Mouse (Mus musculus): ENCODE data around the gene Trip10. TPM values are rescaled to one million over a fixed set of nuclear protein-coding genes. Genes with fewer than 3 reads are reported as not detected.

The Trip10 gene
- polyA plus RNA-seq, 1 experiment, result 35.6 TPM

- TF ChIP-seq CTCF (conservative IDR thresholded peaks at IDR 0.05; ENCODE audit: insufficient read depth, insufficient read length, low read depth, low read length) (no peak), POLR2A (IDR thresholded peaks at IDR 0.05; ENCODE audit: low read depth, low read length) (no peak)
- WGBS, result 96% methylated on average over 3 of the region's 3 CpGs
- H3K4me1 ChIP-seq (ENCODE audit: control insufficient read depth, insufficient read depth, low read length), result no peaks in the 10 kb centered on the region
- H3K36me3 ChIP-seq (ENCODE audit: control insufficient read depth, insufficient read depth, low read length), result peaks cover 2% of the 10 kb centered on the region; the same call in 1 of the 2 replicates
- DNase-seq, result no peak
- no peak overlapping the region for H3K27ac ChIP-seq (ENCODE audit: insufficient read depth, low read depth, low read length)
- no peak overlapping the region for H3K4me3 ChIP-seq (ENCODE audit: insufficient read depth, low read depth, low read length)
- H3K27me3 ChIP-seq (replicated peaks; ENCODE audit: control insufficient read depth, insufficient read depth, low read length), result no peaks in the 10 kb centered on the region
Measured at GRCm38 (mm10) chr17:57258191-57258590, 8.9 kb downstream of the Trip10 start.

- WGBS, result 88% methylated on average over 8 of the region's 8 CpGs
- no peak overlapping the region for H3K4me3 ChIP-seq (ENCODE audit: insufficient read depth, low read depth, low read length)
- H3K36me3 ChIP-seq (ENCODE audit: control insufficient read depth, insufficient read depth, low read length), result peaks cover 2% of the 10 kb centered on the region; the same call in 1 of the 2 replicates
- no peak overlapping the region for H3K27ac ChIP-seq (ENCODE audit: insufficient read depth, low read depth, low read length)
- TF ChIP-seq CTCF (conservative IDR thresholded peaks at IDR 0.05; ENCODE audit: insufficient read depth, insufficient read length, low read depth, low read length), result no peak
- no peak for TF ChIP-seq POLR2A (IDR thresholded peaks at IDR 0.05; ENCODE audit: low read depth, low read length)
- no peaks in the 10 kb centered on the region for H3K27me3 ChIP-seq (replicated peaks; ENCODE audit: control insufficient read depth, insufficient read depth, low read length)
- no peaks in the 10 kb centered on the region for H3K4me1 ChIP-seq (ENCODE audit: control insufficient read depth, insufficient read depth, low read length)
- no peak for DNase-seq
Measured at GRCm38 (mm10) chr17:57259742-57260141, 10.5 kb downstream of the Trip10 start.

- Histone ChIP-seq H3K27me3 (replicated peaks; ENCODE audit: control insufficient read depth, insufficient read depth, low read length) (no peaks in the 10 kb centered on the region), H3K4me3 (ENCODE audit: insufficient read depth, low read depth, low read length) (no peak overlapping the region), H3K27ac (ENCODE audit: insufficient read depth, low read depth, low read length) (no peak overlapping the region), H3K4me1 (ENCODE audit: control insufficient read depth, insufficient read depth, low read length) (no peaks in the 10 kb centered on the region), H3K36me3 (ENCODE audit: control insufficient read depth, insufficient read depth, low read length) (peaks cover 2% of the 10 kb centered on the region; the same call in 1 of the 2 replicates)
- TF ChIP-seq POLR2A (IDR thresholded peaks at IDR 0.05; ENCODE audit: low read depth, low read length) (no peak), CTCF (conservative IDR thresholded peaks at IDR 0.05; ENCODE audit: insufficient read depth, insufficient read length, low read depth, low read length) (no peak)
- DNase-seq, result no peak
- 68% methylated on average over 9 of the region's 9 CpGs for WGBS
Measured at GRCm38 (mm10) chr17:57260351-57260750, 11.1 kb downstream of the Trip10 start.

GRCm38 (mm10) chr17:57261286-57261685 lies 12.0 kb downstream of the Trip10 start:
- no peak for TF ChIP-seq POLR2A (IDR thresholded peaks at IDR 0.05; ENCODE audit: low read depth, low read length)
- no peak for TF ChIP-seq CTCF (conservative IDR thresholded peaks at IDR 0.05; ENCODE audit: insufficient read depth, insufficient read length, low read depth, low read length)
- no peak overlapping the region for H3K4me3 ChIP-seq (ENCODE audit: insufficient read depth, low read depth, low read length)
- 95% methylated on average over 4 of the region's 4 CpGs for WGBS
- DNase-seq, result no peak
- peaks cover 2% of the 10 kb centered on the region; the same call in 1 of the 2 replicates for H3K36me3 ChIP-seq (ENCODE audit: control insufficient read depth, insufficient read depth, low read length)
- no peak overlapping the region for H3K27ac ChIP-seq (ENCODE audit: insufficient read depth, low read depth, low read length)
- H3K4me1 ChIP-seq (ENCODE audit: control insufficient read depth, insufficient read depth, low read length), result no peaks in the 10 kb centered on the region
- no peaks in the 10 kb centered on the region for H3K27me3 ChIP-seq (replicated peaks; ENCODE audit: control insufficient read depth, insufficient read depth, low read length)

GRCm38 (mm10) chr17:57261796-57262195 lies 12.5 kb downstream of the Trip10 start:
- no peak for DNase-seq
- 40% methylated on average over 1 of the region's 1 CpGs for WGBS
- peaks cover 2% of the 10 kb centered on the region; the same call in 1 of the 2 replicates for H3K36me3 ChIP-seq (ENCODE audit: control insufficient read depth, insufficient read depth, low read length)

GRCm38 (mm10) chr17:57262901-57263550 lies 13.8 kb downstream of the Trip10 start:
- TF ChIP-seq CTCF (conservative IDR thresholded peaks at IDR 0.05; ENCODE audit: insufficient read depth, insufficient read length, low read depth, low read length), result no peak
- no peaks in the 10 kb centered on the region for H3K27me3 ChIP-seq (replicated peaks; ENCODE audit: control insufficient read depth, insufficient read depth, low read length)
- no peak for DNase-seq
- 91% methylated on average over 17 of the region's 17 CpGs for WGBS
- H3K36me3 ChIP-seq (ENCODE audit: control insufficient read depth, insufficient read depth, low read length), result peaks cover 2% of the 10 kb centered on the region; the same call in 1 of the 2 replicates
- H3K27ac ChIP-seq (ENCODE audit: insufficient read depth, low read depth, low read length), result no peak overlapping the region
- no peaks in the 10 kb centered on the region for H3K4me1 ChIP-seq (ENCODE audit: control insufficient read depth, insufficient read depth, low read length)
- no peak overlapping the region for H3K4me3 ChIP-seq (ENCODE audit: insufficient read depth, low read depth, low read length)

More at GRCm38 (mm10) chr17:57261796-57262195, 12.5 kb downstream of the Trip10 start:
- Histone ChIP-seq H3K4me1 (ENCODE audit: control insufficient read depth, insufficient read depth, low read length) (no peaks in the 10 kb centered on the region), H3K27ac (ENCODE audit: insufficient read depth, low read depth, low read length) (no peak overlapping the region), H3K27me3 (replicated peaks; ENCODE audit: control insufficient read depth, insufficient read depth, low read length) (no peaks in the 10 kb centered on the region), H3K4me3 (ENCODE audit: insufficient read depth, low read depth, low read length) (no peak overlapping the region)
- TF ChIP-seq CTCF (conservative IDR thresholded peaks at IDR 0.05; ENCODE audit: insufficient read depth, insufficient read length, low read depth, low read length) (no peak), POLR2A (IDR thresholded peaks at IDR 0.05; ENCODE audit: low read depth, low read length) (no peak)

- Histone ChIP-seq H3K36me3 (ENCODE audit: control insufficient read depth, insufficient read depth, low read length) (peaks cover 2% of the 10 kb centered on the region; the same call in 1 of the 2 replicates), H3K27ac (ENCODE audit: insufficient read depth, low read depth, low read length) (no peak overlapping the region), H3K27me3 (replicated peaks; ENCODE audit: control insufficient read depth, insufficient read depth, low read length) (no peaks in the 10 kb centered on the region), H3K4me1 (ENCODE audit: control insufficient read depth, insufficient read depth, low read length) (no peaks in the 10 kb centered on the region), H3K4me3 (ENCODE audit: insufficient read depth, low read depth, low read length) (no peak overlapping the region)
- 65% methylated on average over 2 of the region's 2 CpGs for WGBS
- DNase-seq, result peak; percentile 15
- TF ChIP-seq POLR2A (IDR thresholded peaks at IDR 0.05; ENCODE audit: low read depth, low read length) (no peak), CTCF (conservative IDR thresholded peaks at IDR 0.05; ENCODE audit: insufficient read depth, insufficient read length, low read depth, low read length) (no peak)
Measured at GRCm38 (mm10) chr17:57264164-57264563, 14.9 kb downstream of the Trip10 start.

Data from kidney, adult 2 months (tissue).